ENCODE assay signal across 19 mouse cellular contexts in genomic region chr3:65454301-65454700, GRCm38 (mm10).
DNase-seq lines count a peak whose midpoint lies in the region; ATAC-seq and TF ChIP-seq lines count a peak whose summit lies in the region.
"Had no signal": no experiment of that assay in that cellular context is flagged by ENCODE, and none has a peak within 500 bp of the region (broad histone marks: within the 10 kb centered on the region; RNA-seq: fewer than 3 reads in every experiment).

No protein-coding gene starts in this region.

- no peak for DNase-seq in testis, postnatal 14 days (ENCODE audit: low spot score)
- DNase-seq in 416B (ENCODE audit: low read depth) (peak; percentile 71), NIH3T3 (ENCODE audit: low read depth) (peak; percentile 40)
- DNase-seq in cerebellum, adult 11 months, result no peak
- DNase-seq: adrenal gland, adult 2 months; adrenal gland, postnatal 10 days; adrenal gland, postnatal 25 days; cerebellum, adult 11-12 months; cerebellum, adult 2 months; cerebellum, adult 9-10 months; cerebellum, postnatal 10 days; cerebellum, postnatal 25 days; forebrain, postnatal 0 days had no signal

- H3K27me3 ChIP-seq in testis, adult 2 months (ENCODE audit: control insufficient read depth, insufficient read depth, low read length), result no peaks in the 10 kb centered on the region
- H3K27me3 ChIP-seq in neural tube, embryonic 15.5 days (replicated peaks), result no peaks in the 10 kb centered on the region
- H3K27me3 ChIP-seq: embryonic facial prominence, embryonic 12.5 days; forebrain, embryonic 13.5 days; forebrain, embryonic 15.5 days had no signal

- no peaks in the 10 kb centered on the region for H3K36me3 ChIP-seq in testis, adult 2 months (ENCODE audit: control insufficient read depth, insufficient read depth, low read length)
- H3K36me3 ChIP-seq in neural tube, embryonic 15.5 days, result no peaks in the 10 kb centered on the region
- H3K36me3 ChIP-seq: embryonic facial prominence, embryonic 10.5 days; embryonic facial prominence, embryonic 12.5 days; forebrain, embryonic 15.5 days had no signal

- 97% methylated on average over 7 of the region's 7 CpGs for WGBS in neural tube, embryonic 15.5 days

- no peak for TF ChIP-seq CTCF in testis, adult 2 months (IDR thresholded peaks at IDR 0.05; ENCODE audit: control insufficient read depth, insufficient read depth, insufficient replicate concordance, low read depth, low read length)

- no peak overlapping the region for H3K4me2 ChIP-seq in neural tube, embryonic 15.5 days
- H3K4me2 ChIP-seq: embryonic facial prominence, embryonic 12.5 days; forebrain, embryonic 13.5 days; forebrain, embryonic 15.5 days had no signal

- no peak overlapping the region for H3K4me3 ChIP-seq in testis, adult 2 months (ENCODE audit: control insufficient read depth, low read depth, low read length)
- H3K4me3 ChIP-seq in neural tube, embryonic 15.5 days (replicated peaks), result no peak overlapping the region
- H3K4me3 ChIP-seq: embryonic facial prominence, embryonic 10.5 days; embryonic facial prominence, embryonic 12.5 days; forebrain, embryonic 13.5 days; forebrain, embryonic 15.5 days had no signal

- no peak for TF ChIP-seq POLR2A in testis, adult 2 months (IDR thresholded peaks at IDR 0.05; ENCODE audit: control insufficient read depth, low read depth, low read length)

- no peak overlapping the region for H3K9ac ChIP-seq in neural tube, embryonic 15.5 days (replicated peaks)
- H3K9ac ChIP-seq: embryonic facial prominence, embryonic 12.5 days; forebrain, embryonic 13.5 days; forebrain, embryonic 15.5 days; forebrain, postnatal 0 days had no signal

- peaks cover 15% of the 10 kb centered on the region for H3K4me1 ChIP-seq in testis, adult 2 months (ENCODE audit: control insufficient read depth, insufficient read depth, low read length)
- H3K4me1 ChIP-seq in neural tube, embryonic 15.5 days, result peaks cover 7% of the 10 kb centered on the region

- no peak for ATAC-seq in neural tube, embryonic 15.5 days (ENCODE audit: low FRiP score)
- ATAC-seq: forebrain, embryonic 13.5 days; forebrain, embryonic 15.5 days; forebrain, postnatal 0 days had no signal

- no peaks in the 10 kb centered on the region for H3K9me3 ChIP-seq in neural tube, embryonic 15.5 days (replicated peaks)
- H3K9me3 ChIP-seq: embryonic facial prominence, embryonic 10.5 days; embryonic facial prominence, embryonic 12.5 days; forebrain, embryonic 15.5 days had no signal

- 0 out of 2 replicates have a peak overlapping the region, but pooled peaks have one; percentile 8 for H3K27ac ChIP-seq in testis, adult 2 months (ENCODE audit: control insufficient read depth, insufficient read depth, low read depth, low read length)
- no peak overlapping the region for H3K27ac ChIP-seq in neural tube, embryonic 15.5 days (replicated peaks)
- H3K27ac ChIP-seq: embryonic facial prominence, embryonic 12.5 days had no signal

Comparison
In these comparisons a context has a peak if more than half of its experiments do, and no peak if none do; other contexts are left out.
1. DNase-seq: peak in 416B (single experiment) and NIH3T3 (single experiment); none in testis, postnatal 14 days (single experiment) and cerebellum, adult 11 months (single experiment).